Mouse (Mus musculus) neutrophil, adult 5-6 weeks (primary cell): ENCODE results near the gene Dock9. TPM values are rescaled to one million over a fixed set of nuclear protein-coding genes. Genes with fewer than 3 reads are reported as not detected.
"Not testable (repeated sequence)": the region's sequence is repeated elsewhere in the genome, so short reads cannot be mapped to it uniquely, and the experiment has no call there.

Experiments
- ATAC-seq: fragments of 151-379, 151-347 bp; 2 replicates; pipeline ENCODE4 v1.8.0; 2017; ENCODE audit warnings: mild to moderate bottlenecking, moderate TSS enrichment; ENCODE audit not compliant: insufficient number of reproducible peaks, poor library complexity, low FRiP score, severe bottlenecking; ENCODE audit errors: extremely low read depth
- total RNA-seq: library from RNA; stranded (forward); fragments of 200-1000 nt; gene quantifications from 2 replicates; pipeline ENCODE4 v1.2.3, GENCODE M21; 2017

Dock9 gene
- total RNA-seq, 1 experiment from 2014 or later: 21.2 TPM

DNA sequence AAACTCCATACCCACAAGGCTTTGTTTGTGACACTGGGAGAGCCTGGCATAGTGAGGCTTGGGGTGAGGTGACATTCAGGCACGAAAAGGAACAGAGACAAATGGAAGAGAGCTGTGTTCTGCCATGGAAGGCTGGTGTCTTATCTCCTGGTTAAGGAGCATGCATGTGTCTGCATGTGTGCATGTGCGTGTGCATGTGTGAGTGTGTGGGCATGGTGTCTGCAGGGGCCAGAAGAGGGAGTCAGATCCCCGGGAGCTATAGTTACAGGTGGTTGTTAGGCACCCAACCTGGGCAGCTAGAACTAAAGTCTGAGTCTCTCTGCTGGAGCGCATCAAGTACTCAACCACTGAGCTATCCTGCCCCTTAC is 83.8 kb downstream of the Dock9 start:
- no peak for ATAC-seq

DNA sequence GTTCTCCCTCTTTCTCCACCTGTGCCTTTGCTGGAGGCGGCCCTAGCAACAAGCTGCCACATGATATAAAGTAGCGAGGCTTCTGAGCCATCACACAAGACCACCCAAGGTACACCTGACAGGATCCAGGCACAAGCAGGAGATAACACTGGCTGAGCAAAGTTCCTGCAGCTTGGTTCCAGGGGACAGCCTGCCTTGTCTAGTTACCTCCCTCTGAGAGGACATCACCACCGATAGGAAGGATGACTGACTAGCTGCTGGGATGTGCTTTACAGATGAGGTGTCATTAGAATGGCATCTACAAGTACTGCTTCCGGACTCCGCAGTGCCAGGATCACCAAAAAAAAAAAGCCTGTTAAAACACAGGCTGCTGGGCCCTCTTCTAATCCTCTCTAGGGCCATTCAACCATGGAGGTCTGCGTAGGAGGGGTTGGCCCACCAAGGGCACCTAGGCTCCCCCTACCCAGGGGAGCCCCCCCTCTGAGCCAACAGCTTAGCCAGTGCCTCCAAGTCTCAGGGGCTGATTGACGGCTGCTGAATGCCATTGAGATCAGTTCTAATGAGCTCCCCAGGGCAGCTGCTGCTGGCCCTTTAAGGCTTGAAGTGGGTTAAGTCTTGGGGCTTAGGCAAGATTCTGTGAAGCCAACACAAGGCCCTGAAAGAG is 84.3 kb downstream of the Dock9 start:
- ATAC-seq: no peak

GRCm38 (mm10) chr14:121711089-121711826 is 86.4 kb downstream of the Dock9 start:
- ATAC-seq: no peak

GRCm38 (mm10) chr14:121710130-121710529 is 87.5 kb downstream of the Dock9 start:
- no peak for ATAC-seq

GRCm38 (mm10) chr14:121708244-121708643 is 89.4 kb downstream of the Dock9 start:
- ATAC-seq: no peak

GRCm38 (mm10) chr14:121706482-121706901 is 91.1 kb downstream of the Dock9 start:
- ATAC-seq: no peak

DNA sequence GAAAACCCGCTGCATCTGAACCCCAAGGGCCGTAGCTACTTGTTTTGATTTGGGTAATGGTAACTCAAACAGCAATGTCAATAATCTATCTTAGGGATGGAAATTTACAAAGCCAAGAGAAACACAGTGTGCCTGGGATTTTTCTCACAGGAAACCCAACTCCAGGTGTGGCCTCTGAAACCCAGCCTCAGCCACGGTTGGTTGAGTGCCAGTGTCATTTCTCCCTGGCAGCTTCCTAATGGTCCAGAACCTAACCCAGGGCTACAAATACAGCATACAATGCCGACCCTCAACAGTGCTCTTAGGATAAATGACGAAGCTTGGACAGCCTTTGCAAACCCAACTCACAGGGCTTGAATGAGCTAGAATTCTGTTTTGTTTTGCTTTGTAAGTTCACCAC is 92.0 kb downstream of the Dock9 start:
- ATAC-seq: no peak

- no peak for ATAC-seq
Measured at GRCm38 (mm10) chr14:121702534-121702933, 95.1 kb downstream of the Dock9 start.

- ATAC-seq: no peak
Measured at GRCm38 (mm10) chr14:121700013-121700412, 97.6 kb downstream of the Dock9 start.

DNA sequence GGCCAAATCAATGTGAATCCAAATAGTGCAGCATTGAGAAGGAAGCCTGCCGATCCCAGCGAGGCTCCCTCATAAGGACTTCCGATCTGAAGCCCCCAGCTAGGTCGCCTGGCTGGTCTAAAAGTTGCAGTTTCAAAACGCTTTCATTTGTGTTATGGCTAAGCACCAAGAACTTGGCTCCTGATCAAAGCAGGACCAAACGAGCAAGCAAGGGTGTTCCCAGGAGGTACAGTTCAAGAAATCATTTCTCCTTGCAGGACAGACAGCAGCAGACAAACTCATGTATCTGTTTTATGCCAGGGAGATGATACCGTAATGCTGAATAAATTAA is 99.1 kb downstream of the Dock9 start:
- no peak for ATAC-seq

- ATAC-seq: no peak
Measured at GRCm38 (mm10) chr14:121697709-121698619, 99.7 kb downstream of the Dock9 start.

- ATAC-seq: no peak; the same call in 1 of the 2 replicates
Measured at GRCm38 (mm10) chr14:121697143-121697680, 100.4 kb downstream of the Dock9 start.

GRCm38 (mm10) chr14:121696429-121697118 is 101.1 kb downstream of the Dock9 start:
- no peak for ATAC-seq

DNA sequence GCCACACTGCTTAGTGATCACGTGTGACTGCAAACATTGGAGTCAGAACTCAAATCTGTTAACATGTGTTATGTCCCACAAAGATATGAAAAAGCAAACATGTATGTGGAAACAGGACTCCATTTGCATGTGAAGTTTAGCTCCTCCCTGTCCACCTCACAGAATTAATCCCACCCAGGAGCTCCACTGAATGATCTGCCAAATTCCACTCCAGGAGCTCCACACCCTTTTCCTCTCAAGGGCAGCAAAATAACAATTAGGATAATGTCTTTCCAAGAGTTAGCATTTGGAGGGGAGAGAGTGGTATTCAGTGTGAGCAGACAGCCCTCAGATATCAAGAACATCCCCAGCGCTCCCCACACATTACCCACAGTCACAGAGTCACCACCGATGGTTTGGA is 102.9 kb downstream of the Dock9 start:
- ATAC-seq: no peak

GRCm38 (mm10) chr14:121693991-121694594 is 103.5 kb downstream of the Dock9 start:
- no peak for ATAC-seq

DNA sequence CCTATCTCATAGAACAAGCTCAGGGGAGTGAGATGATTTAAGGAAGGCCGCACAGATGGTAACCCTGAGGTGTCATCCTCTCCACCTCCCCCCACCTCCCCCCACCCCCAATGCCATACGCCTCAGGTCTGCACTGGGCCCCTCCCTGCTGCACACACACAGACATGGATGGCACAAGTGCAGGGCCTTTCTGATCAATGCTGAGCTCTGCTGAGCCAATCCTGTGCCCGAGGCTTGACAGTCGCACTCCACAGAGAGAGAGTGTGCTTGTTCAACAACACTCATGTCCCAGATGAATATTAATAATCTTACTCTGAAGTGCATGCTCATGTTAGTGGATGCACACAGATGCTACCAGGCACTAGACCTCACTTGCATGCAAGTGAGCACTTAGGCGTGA is 108.0 kb downstream of the Dock9 start:
- ATAC-seq: not testable (repeated sequence)

DNA sequence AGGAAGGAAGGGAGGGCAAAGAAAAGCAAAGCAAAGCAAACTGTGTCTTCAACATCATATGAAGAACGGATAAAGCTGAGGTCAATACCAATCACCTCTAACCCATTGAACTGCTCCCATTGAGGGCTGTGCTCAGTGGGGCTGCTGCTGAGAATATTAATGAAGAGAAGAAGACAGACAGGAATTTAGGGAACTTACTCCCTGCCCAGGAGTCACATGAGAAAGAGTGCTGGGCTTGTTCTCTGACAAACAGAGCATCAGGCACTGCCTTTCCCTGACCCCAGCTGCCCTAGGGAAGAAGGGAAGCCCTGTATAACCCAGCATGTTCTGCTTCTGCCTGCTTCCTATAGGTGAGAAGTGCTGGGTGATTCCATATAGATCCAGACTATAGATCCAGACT is 109.5 kb downstream of the Dock9 start:
- ATAC-seq: no peak

- no peak for ATAC-seq
Measured at GRCm38 (mm10) chr14:121687274-121687673, 110.4 kb downstream of the Dock9 start.

DNA sequence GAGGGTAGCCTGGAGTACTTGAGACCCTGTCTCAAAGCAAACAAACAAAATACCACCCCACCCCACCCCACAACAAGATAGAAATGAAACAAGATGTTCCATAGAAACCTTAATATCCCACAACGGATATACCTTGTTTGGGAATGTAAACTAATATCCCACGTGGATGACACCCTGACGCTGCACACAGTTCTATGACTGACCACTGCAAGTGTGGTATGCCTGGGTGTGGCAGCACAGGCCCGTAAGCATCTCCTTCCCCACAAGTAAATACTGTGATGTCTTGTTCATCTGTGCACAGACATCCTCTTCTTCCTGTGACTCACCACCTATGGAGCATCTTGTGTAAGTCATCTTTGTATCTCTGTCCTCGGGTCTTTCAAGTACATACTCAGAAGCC is 118.7 kb downstream of the Dock9 start:
- no peak for ATAC-seq
